Mouse (Mus musculus) G1E (cell line): ENCODE results near the gene Gm5478. TPM values are rescaled to one million over a fixed set of nuclear protein-coding genes. Genes with fewer than 3 reads are reported as not detected.

Source experiments
- ATAC-seq: 2 replicates; pipeline ENCODE4 v1.8.0; 2016; ENCODE audit warnings: mild to moderate bottlenecking; ENCODE audit not compliant: insufficient number of reproducible peaks, poor library complexity, low FRiP score, severe bottlenecking; ENCODE audit errors: extremely low read depth
- DNase-seq: peaks from one replicate; pipeline ENCODE4 v3.0.0; 2012; ENCODE audit warnings: low spot score
- H3K27me3 ChIP-seq: 2 replicates; pipeline ENCODE4 v1.6.1; 2012; ENCODE audit warnings: mild to moderate bottlenecking, low read length, inconsistent platforms; ENCODE audit not compliant: insufficient read depth
- H3K36me3 ChIP-seq: replicated peaks from 2 replicates; pipeline ENCODE3; 2012; ENCODE audit warnings: mild to moderate bottlenecking, inconsistent platforms
- H3K4me1 ChIP-seq: 2 replicates; pipeline ENCODE4 v1.6.1; 2012; ENCODE audit warnings: low read depth, low read length, inconsistent platforms, mixed read lengths; ENCODE audit not compliant: insufficient read depth
- H3K4me3 ChIP-seq: 2 replicates; pipeline ENCODE4 v1.5.1; 2012; ENCODE audit warnings: low read depth, mild to moderate bottlenecking, inconsistent platforms, low read length, moderate library complexity, mixed read lengths
- H3K9me3 ChIP-seq: replicated peaks from 2 replicates; pipeline ENCODE4 v1.6.1; 2012; ENCODE audit warnings: inconsistent platforms
- CTCF ChIP-seq: IDR thresholded peaks from 2 replicates; pipeline ENCODE4 v1.5.1; 2012; ENCODE audit warnings: low read depth, low read length, inconsistent platforms, mixed read lengths
- GATA1 ChIP-seq: IDR thresholded peaks from 2 replicates; pipeline ENCODE4 v1.6.1; 2012; ENCODE audit warnings: borderline replicate concordance, low read length, inconsistent platforms, mixed read lengths
- GATA2 ChIP-seq: IDR thresholded peaks from 2 replicates; pipeline ENCODE4 v1.6.1; 2012; ENCODE audit warnings: low read depth, low read length, inconsistent platforms, borderline replicate concordance
- POLR2AphosphoS5 ChIP-seq: IDR thresholded peaks from 2 replicates; pipeline ENCODE4 v1.6.1; 2012; ENCODE audit warnings: low read depth, low read length, inconsistent platforms; ENCODE audit not compliant: insufficient replicate concordance
- TAL1 ChIP-seq: conservative IDR thresholded peaks from 2 replicates; pipeline ENCODE4 v1.6.1; 2012; ENCODE audit warnings: low read depth, low read length, inconsistent platforms, mixed read lengths
- polyA plus RNA-seq: library from polyadenylated mRNA; stranded (reverse); fragments of >175 nt; gene quantifications from 2 replicates; pipeline ENCODE4 v1.2.3, GENCODE M21; 2012
- total RNA-seq, 2 experiments: library from RNA; stranded (forward) in 1 of 2; stranded (reverse) in 1 of 2; fragments of 200-1000 nt in 1 of 2; fragments of >200 nt in 1 of 2; fragmentation: Nextera tagmentation in 1 of 2; gene quantifications; 2 replicates each; pipeline ENCODE4 v1.2.3; 2014 to 2017

Gene Gm5478
- total and polyA plus RNA-seq, 3 experiments, result 0.33 TPM; not detected in 2

- no peak for TF ChIP-seq TAL1
- TF ChIP-seq GATA2, result no peak
- TF ChIP-seq CTCF, result no peak
- no peak for TF ChIP-seq POLR2AphosphoS5
- TF ChIP-seq GATA1, result no peak
- Histone ChIP-seq H3K27me3 (no peaks in the 10 kb centered on the region), H3K4me3 (no peak overlapping the region), H3K36me3 (no peaks in the 10 kb centered on the region), H3K9me3 (peaks cover 3% of the 10 kb centered on the region; the same call in 1 of the 2 replicates), H3K4me1 (no peaks in the 10 kb centered on the region)
- no peak for DNase-seq
- ATAC-seq, result no peak
Measured at GRCm38 (mm10) chr15:101652736-101653265, 5.6 kb upstream of the Gm5478 start.

- Histone ChIP-seq H3K36me3 (no peaks in the 10 kb centered on the region), H3K4me1 (no peaks in the 10 kb centered on the region), H3K27me3 (no peaks in the 10 kb centered on the region; the same call in 1 of the 2 replicates), H3K4me3 (no peak within 1 kb of the TSS), H3K9me3 (peaks cover 12% of the 10 kb centered on the region)
- DNase-seq, result no peak
- ATAC-seq, result no peak
- no peak for TF ChIP-seq GATA2
- no peak for TF ChIP-seq CTCF
- TF ChIP-seq GATA1, result no peak
- no peak for TF ChIP-seq TAL1
- TF ChIP-seq POLR2AphosphoS5, result no peak
Measured at GRCm38 (mm10) chr15:101627884-101628283, 19.3 kb downstream of the Gm5478 start, which contains the start of gene Gm5414. Gene Gm5414, minus strand, starts transcription at chr15:101628188.

- TF ChIP-seq GATA2, result no peak
- TF ChIP-seq CTCF, result no peak
- TF ChIP-seq POLR2AphosphoS5, result no peak
- no peak for TF ChIP-seq TAL1
- no peak for TF ChIP-seq GATA1
- Histone ChIP-seq H3K27me3 (no peaks in the 10 kb centered on the region), H3K36me3 (no peaks in the 10 kb centered on the region), H3K4me1 (no peaks in the 10 kb centered on the region), H3K9me3 (peaks cover 4% of the 10 kb centered on the region), H3K4me3 (no peak overlapping the region)
- no peak for DNase-seq
- no peak for ATAC-seq
Measured at GRCm38 (mm10) chr15:101599123-101599522, 48.1 kb downstream of the Gm5478 start.

Other genes starting within 250 kb of the Gm5478 start
Only the 20 nearest of the 22 such genes appear.
- gene Krt87, start 208.6 kb downstream of the Gm5478 start, total RNA-seq (2014; fragmentation: Nextera tagmentation), result not detected in 2 replicates
- not detected in 2 replicates for gene Krt87, start 208.6 kb downstream of the Gm5478 start, total RNA-seq (2017)
- not detected in 2 replicates for gene Krt87, start 208.6 kb downstream of the Gm5478 start, polyA plus RNA-seq
- gene Krt88, start 199.6 kb downstream of the Gm5478 start, total RNA-seq (2014; fragmentation: Nextera tagmentation), result not detected in 2 replicates
- gene Krt88, start 199.6 kb downstream of the Gm5478 start, total RNA-seq (2017), result not detected in 2 replicates
- gene Krt88, start 199.6 kb downstream of the Gm5478 start, polyA plus RNA-seq, result not detected in 2 replicates
- gene Krt81, start 183.6 kb downstream of the Gm5478 start, total RNA-seq (2014; fragmentation: Nextera tagmentation), result not detected in 2 replicates
- not detected in 2 replicates for gene Krt81, start 183.6 kb downstream of the Gm5478 start, total RNA-seq (2017)
- gene Krt81, start 183.6 kb downstream of the Gm5478 start, polyA plus RNA-seq, result not detected in 2 replicates
- not detected in 2 replicates for gene Krt86, start 173.9 kb downstream of the Gm5478 start, total RNA-seq (2014; fragmentation: Nextera tagmentation)
- gene Krt86, start 173.9 kb downstream of the Gm5478 start, total RNA-seq (2017), result 0.11 TPM in 1 of 2 replicates, not detected in the other
- not detected in 2 replicates for gene Krt86, start 173.9 kb downstream of the Gm5478 start, polyA plus RNA-seq
- gene Krt83, start 155.9 kb downstream of the Gm5478 start, total RNA-seq (2014; fragmentation: Nextera tagmentation), result not detected in 2 replicates
- not detected in 2 replicates for gene Krt83, start 155.9 kb downstream of the Gm5478 start, total RNA-seq (2017)
- gene Krt83, start 155.9 kb downstream of the Gm5478 start, polyA plus RNA-seq, result not detected in 2 replicates
- not detected in 2 replicates for gene Gm49425, start 130.1 kb downstream of the Gm5478 start, total RNA-seq (2014; fragmentation: Nextera tagmentation)
- not detected in 2 replicates for gene Gm49425, start 130.1 kb downstream of the Gm5478 start, total RNA-seq (2017)
- not detected in 2 replicates for gene Gm49425, start 130.1 kb downstream of the Gm5478 start, polyA plus RNA-seq
- gene Krt84, start 114.6 kb downstream of the Gm5478 start, total RNA-seq (2014; fragmentation: Nextera tagmentation), result not detected in 2 replicates
- 0.05 TPM in 1 of 2 replicates, not detected in the other for gene Krt84, start 114.6 kb downstream of the Gm5478 start, total RNA-seq (2017)
- not detected in 2 replicates for gene Krt84, start 114.6 kb downstream of the Gm5478 start, polyA plus RNA-seq
- not detected in 2 replicates for gene Krt82, start 96.7 kb downstream of the Gm5478 start, total RNA-seq (2014; fragmentation: Nextera tagmentation)
- not detected in 2 replicates for gene Krt82, start 96.7 kb downstream of the Gm5478 start, total RNA-seq (2017)
- not detected in 2 replicates for gene Krt82, start 96.7 kb downstream of the Gm5478 start, polyA plus RNA-seq
- not detected in 2 replicates for gene Krt90, start 84.4 kb downstream of the Gm5478 start, total RNA-seq (2014; fragmentation: Nextera tagmentation)
- gene Krt90, start 84.4 kb downstream of the Gm5478 start, total RNA-seq (2017), result not detected in 2 replicates
- gene Krt90, start 84.4 kb downstream of the Gm5478 start, polyA plus RNA-seq, result not detected in 2 replicates
- gene Krt75, start 73.5 kb downstream of the Gm5478 start, total RNA-seq (2014; fragmentation: Nextera tagmentation), result not detected in 2 replicates
- gene Krt75, start 73.5 kb downstream of the Gm5478 start, total RNA-seq (2017), result 0.05 TPM in 1 of 2 replicates, not detected in the other
- gene Krt75, start 73.5 kb downstream of the Gm5478 start, polyA plus RNA-seq, result not detected in 2 replicates
- not detected in 2 replicates for gene Gm5414, start 19.2 kb downstream of the Gm5478 start, total RNA-seq (2014; fragmentation: Nextera tagmentation)
- gene Gm5414, start 19.2 kb downstream of the Gm5478 start, total RNA-seq (2017), result not detected in 2 replicates
- not detected in 2 replicates for gene Gm5414, start 19.2 kb downstream of the Gm5478 start, polyA plus RNA-seq
- not detected in 2 replicates for gene Krt6b, start 32.9 kb upstream of the Gm5478 start, total RNA-seq (2014; fragmentation: Nextera tagmentation)
- not detected in 2 replicates for gene Krt6b, start 32.9 kb upstream of the Gm5478 start, total RNA-seq (2017)
- gene Krt6b, start 32.9 kb upstream of the Gm5478 start, polyA plus RNA-seq, result not detected in 2 replicates
- not detected in 2 replicates for gene Krt6a, start 46.9 kb upstream of the Gm5478 start, total RNA-seq (2014; fragmentation: Nextera tagmentation)
- not detected in 2 replicates for gene Krt6a, start 46.9 kb upstream of the Gm5478 start, total RNA-seq (2017)
- gene Krt6a, start 46.9 kb upstream of the Gm5478 start, polyA plus RNA-seq, result not detected in 2 replicates
- gene Krt5, start 65.5 kb upstream of the Gm5478 start, total RNA-seq (2014; fragmentation: Nextera tagmentation), result not detected in 2 replicates
- gene Krt5, start 65.5 kb upstream of the Gm5478 start, total RNA-seq (2017), result not detected in 2 replicates
- gene Krt5, start 65.5 kb upstream of the Gm5478 start, polyA plus RNA-seq, result not detected in 2 replicates
- gene Krt71, start 95.7 kb upstream of the Gm5478 start, total RNA-seq (2014; fragmentation: Nextera tagmentation), result not detected in 2 replicates
- gene Krt71, start 95.7 kb upstream of the Gm5478 start, total RNA-seq (2017), result not detected in 2 replicates
- not detected in 2 replicates for gene Krt71, start 95.7 kb upstream of the Gm5478 start, polyA plus RNA-seq
- gene Krt72, start 139.1 kb upstream of the Gm5478 start, total RNA-seq (2014; fragmentation: Nextera tagmentation), result not detected in 2 replicates
- 0.23 TPM in 1 of 2 replicates, not detected in the other for gene Krt72, start 139.1 kb upstream of the Gm5478 start, total RNA-seq (2017)
- gene Krt72, start 139.1 kb upstream of the Gm5478 start, polyA plus RNA-seq, result not detected in 2 replicates
- gene Krt73, start 155.0 kb upstream of the Gm5478 start, total RNA-seq (2014; fragmentation: Nextera tagmentation), result not detected in 2 replicates
- not detected in 2 replicates for gene Krt73, start 155.0 kb upstream of the Gm5478 start, total RNA-seq (2017)
- not detected in 2 replicates for gene Krt73, start 155.0 kb upstream of the Gm5478 start, polyA plus RNA-seq
- not detected in 2 replicates for gene Krt2, start 170.8 kb upstream of the Gm5478 start, total RNA-seq (2014; fragmentation: Nextera tagmentation)
- not detected in 2 replicates for gene Krt2, start 170.8 kb upstream of the Gm5478 start, total RNA-seq (2017)
- gene Krt2, start 170.8 kb upstream of the Gm5478 start, polyA plus RNA-seq, result not detected in 2 replicates
- not detected in 2 replicates for gene Krt1, start 203.4 kb upstream of the Gm5478 start, total RNA-seq (2014; fragmentation: Nextera tagmentation)
- gene Krt1, start 203.4 kb upstream of the Gm5478 start, total RNA-seq (2017), result 0.11 and 0.12 TPM in 2 replicates
- gene Krt1, start 203.4 kb upstream of the Gm5478 start, polyA plus RNA-seq, result not detected in 2 replicates
- gene Krt77, start 222.3 kb upstream of the Gm5478 start, total RNA-seq (2014; fragmentation: Nextera tagmentation), result not detected in 2 replicates
- gene Krt77, start 222.3 kb upstream of the Gm5478 start, total RNA-seq (2017), result 0.05 TPM in 1 of 2 replicates, not detected in the other
- not detected in 2 replicates for gene Krt77, start 222.3 kb upstream of the Gm5478 start, polyA plus RNA-seq